Mouse (Mus musculus) CD4-positive, CD25-positive, alpha-beta regulatory T cell, adult 9 weeks (primary cell): ENCODE measurements around the gene Mndal. TPM values are rescaled to one million over a fixed set of nuclear protein-coding genes. Genes with fewer than 3 reads are reported as not detected.

Experiments
- polyA plus RNA-seq: library from polyadenylated mRNA; unstranded; fragments of 100-300 nt; shearing (Covaris generic); gene quantifications from one replicate; pipeline ENCODE4 v1.2.1, GENCODE M21; 2017

Gene Mndal
- 543 TPM for polyA plus RNA-seq

DNA sequence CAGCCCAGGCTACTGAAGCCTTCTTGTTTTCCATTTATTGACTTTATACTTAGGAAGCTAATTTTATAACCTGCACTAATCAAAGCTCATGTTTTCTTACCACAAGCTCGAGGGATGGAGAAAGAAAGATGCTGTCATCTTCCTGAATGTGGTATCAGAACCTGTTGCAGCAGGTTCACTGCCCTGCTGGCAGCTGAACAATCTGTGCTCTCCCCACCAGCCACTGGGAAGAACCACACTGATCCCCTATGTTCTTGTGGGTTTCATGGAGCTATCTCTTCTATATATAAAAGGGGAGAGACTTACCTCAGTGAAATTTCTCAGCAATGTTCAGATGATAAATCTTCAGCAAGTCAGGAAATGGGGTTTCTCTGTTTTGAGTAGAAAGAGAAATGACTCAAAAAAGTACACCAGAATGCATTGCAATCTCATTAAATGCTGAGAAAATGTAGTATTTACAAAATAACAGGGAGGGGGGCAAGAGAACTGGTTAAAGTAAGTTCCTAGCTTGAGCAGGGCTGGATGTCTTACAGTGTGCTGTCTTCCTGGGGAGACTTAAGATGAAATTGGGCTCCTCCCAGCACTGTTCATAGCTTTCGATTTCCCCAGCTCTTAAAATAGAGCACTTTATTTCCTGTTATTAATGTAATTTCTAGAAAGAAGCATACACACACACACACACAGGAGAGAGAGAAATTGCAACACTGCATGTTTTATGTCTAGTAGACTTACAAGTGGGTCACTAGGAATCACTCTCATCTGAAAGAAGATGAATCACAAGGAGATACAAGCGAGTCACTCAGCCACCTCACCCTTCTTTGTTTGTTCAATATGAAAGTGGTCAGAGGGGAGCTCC lies at the start of gene Mndal, which contains the start of gene Ifi203:
Mndal (minus strand) TSS at position 568 of the 856 bp plus-strand sequence.
Ifi203 (minus strand) TSS at position 749 of the 856 bp plus-strand sequence.

DNA sequence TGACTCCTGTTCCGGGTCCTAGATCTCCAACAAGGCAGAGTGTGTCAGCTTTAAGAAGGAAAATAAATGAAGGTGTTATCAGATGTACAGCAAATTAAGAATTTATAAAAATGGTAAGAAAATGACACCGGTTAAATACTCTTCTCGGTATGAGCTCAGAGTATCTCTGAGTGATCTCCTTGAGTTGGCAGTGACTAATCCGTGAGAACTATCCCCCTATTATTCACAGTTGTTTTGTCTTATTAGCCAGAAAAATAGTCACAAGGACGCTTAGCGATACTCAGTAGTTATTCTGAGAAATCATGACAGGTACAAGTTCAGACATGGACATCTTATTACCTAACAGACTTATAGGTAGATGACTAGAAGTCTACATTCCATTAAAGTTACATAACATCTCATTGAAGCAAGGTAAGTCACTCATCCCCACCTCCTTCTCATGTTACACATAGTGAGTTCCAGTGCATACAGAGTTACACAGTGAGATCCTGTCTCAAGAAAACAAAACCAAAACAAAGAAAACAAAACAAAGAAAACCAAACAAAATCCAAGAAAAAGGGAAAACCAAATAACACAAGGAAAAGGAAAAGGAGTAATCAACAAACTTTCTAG lies 40.5 kb upstream of the Mndal start, which contains the start of gene Ifi202b:
Ifi202b (minus strand) TSS at position 51 of the 612 bp plus-strand sequence.

GRCm38 (mm10) chr1:173912548-173913255 lies 29.6 kb downstream of the Mndal start, which contains the start of gene Ifi211:
Gene Ifi211 (minus strand): TSS chr1:173913046.

Other genes starting within 250 kb of the Mndal start
- gene Ifi207, start 200.7 kb downstream of the Mndal start, polyA plus RNA-seq, result 0.11 TPM
- gene Ifi204, start 175.5 kb downstream of the Mndal start, polyA plus RNA-seq, result 0.31 TPM
- 1.2 TPM for gene Ifi211, start 29.4 kb downstream of the Mndal start, polyA plus RNA-seq
- 438 TPM for gene Ifi203, start 181 bp upstream of the Mndal start, polyA plus RNA-seq
- gene Ifi202b, start 40.3 kb upstream of the Mndal start, polyA plus RNA-seq, result not detected
- gene Ifi205, start 89.3 kb upstream of the Mndal start, polyA plus RNA-seq, result not detected
- not detected for gene Olfr433, start 98.2 kb upstream of the Mndal start, polyA plus RNA-seq
- not detected for gene Olfr432, start 106.7 kb upstream of the Mndal start, polyA plus RNA-seq
- not detected for gene Olfr430, start 124.1 kb upstream of the Mndal start, polyA plus RNA-seq
- gene Olfr429, start 141.8 kb upstream of the Mndal start, polyA plus RNA-seq, result not detected
- gene Olfr427, start 154.4 kb upstream of the Mndal start, polyA plus RNA-seq, result not detected
- not detected for gene Olfr231, start 178.7 kb upstream of the Mndal start, polyA plus RNA-seq
- not detected for gene Olfr424, start 189.0 kb upstream of the Mndal start, polyA plus RNA-seq
- gene Olfr420, start 213.1 kb upstream of the Mndal start, polyA plus RNA-seq, result not detected
- gene Spta1, start 230.3 kb upstream of the Mndal start, polyA plus RNA-seq, result 0.04 TPM